Mouse (Mus musculus) heart, embryonic 13.5 days (tissue): ENCODE measurements around the gene Nup93. TPM values are rescaled to one million over a fixed set of nuclear protein-coding genes. Genes with fewer than 3 reads are reported as not detected.

Experiments
- ATAC-seq: fragments of 200-750 bp; cut with Nextera tagmentation; 2 replicates; pipeline ENCODE4 v1.8.0; 2017; ENCODE audit warnings: moderate TSS enrichment; ENCODE audit not compliant: insufficient number of reproducible peaks, low FRiP score, low TSS enrichment; ENCODE audit errors: extremely low read depth
- H3K27ac ChIP-seq: fragments of 300-500 bp; sonication (generic); replicated peaks from 2 replicates; pipeline ENCODE4 v1.5.1; 2015; ENCODE audit warnings: moderate library complexity, mild to moderate bottlenecking, inconsistent platforms
- H3K27me3 ChIP-seq: fragments of 300-500 bp; sonication (generic); replicated peaks from 2 replicates; pipeline ENCODE4 v1.6.1; 2015; ENCODE audit warnings: mild to moderate bottlenecking, inconsistent platforms
- H3K36me3 ChIP-seq: fragments of 300-500 bp; sonication (generic); 2 replicates; pipeline ENCODE4 v1.6.1; 2015; ENCODE audit warnings: mild to moderate bottlenecking, inconsistent platforms
- H3K4me1 ChIP-seq: fragments of 300-500 bp; sonication (generic); 2 replicates; pipeline ENCODE4 v1.6.1; 2015; ENCODE audit warnings: inconsistent platforms
- H3K4me2 ChIP-seq: fragments of 300-500 bp; sonication (generic); 2 replicates; pipeline ENCODE4 v1.6.1; 2015; ENCODE audit warnings: inconsistent platforms, mild to moderate bottlenecking, moderate library complexity
- H3K4me3 ChIP-seq: fragments of 300-500 bp; sonication (generic); 2 replicates; pipeline ENCODE4 v1.5.1; 2015; ENCODE audit warnings: moderate library complexity, mild to moderate bottlenecking, inconsistent platforms
- H3K9ac ChIP-seq: fragments of 300-500 bp; sonication (generic); 2 replicates; pipeline ENCODE4 v1.6.1; 2015; ENCODE audit warnings: inconsistent platforms, mild to moderate bottlenecking, moderate library complexity
- H3K9me3 ChIP-seq: fragments of 300-500 bp; sonication (generic); 2 replicates; pipeline ENCODE4 v1.6.1; 2016; ENCODE audit warnings: inconsistent platforms
- WGBS: fragments of 180-500 bp; shearing (Covaris S2); methylation state at CpG from one replicate; pipeline ENCODE4 v1.1.7; 2015; ENCODE audit warnings: mixed read lengths; 5-methylcytosine and 5-hydroxymethylcytosine counted together
- polyA plus RNA-seq: library from polyadenylated mRNA; unstranded; fragments of >200 nt; fragmentation: Nextera tagmentation; extraction: Ambion mirVana; gene quantifications from 2 replicates; pipeline ENCODE4 v1.2.1, GENCODE M21; 2015

Nup93 gene
- polyA plus RNA-seq, 1 experiment from 2014 or later, result 58.0 TPM

DNA sequence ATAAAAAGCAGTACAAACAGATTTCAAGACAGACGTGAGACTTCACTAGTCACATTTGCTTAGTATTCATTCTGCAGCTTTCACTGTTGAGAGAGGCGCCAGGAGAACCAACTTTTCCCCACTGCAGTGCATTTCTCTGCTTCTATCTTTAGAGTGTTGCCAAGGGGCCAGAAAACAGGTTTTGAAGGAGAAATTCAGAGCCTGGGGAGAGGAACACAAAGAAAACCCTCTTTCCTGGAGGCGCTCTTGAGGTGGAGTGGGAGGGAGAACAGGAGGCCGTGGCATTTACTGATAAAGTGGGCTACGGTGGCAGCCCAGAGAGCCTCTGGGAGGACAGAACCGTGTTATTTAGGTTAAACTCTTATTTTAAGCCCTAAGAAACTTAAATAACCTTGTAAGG, 81.3 kb downstream of the Nup93 start:
- Histone ChIP-seq H3K9ac (peak overlapping the region; percentile 42), H3K27ac (peak overlapping the region; percentile 76), H3K36me3 (peaks cover 18% of the 10 kb centered on the region; the same call in 1 of the 2 replicates), H3K27me3 (no peaks in the 10 kb centered on the region), H3K9me3 (no peaks in the 10 kb centered on the region), H3K4me2 (no peak overlapping the region), H3K4me1 (peaks cover 56% of the 10 kb centered on the region), H3K4me3 (no peak overlapping the region)
- 33% methylated on average over 6 of the region's 6 CpGs for WGBS
- ATAC-seq, result no peak

GRCm38 (mm10) chr8:94296312-94296991, 82.1 kb downstream of the Nup93 start:
- Histone ChIP-seq H3K36me3 (peaks cover 26% of the 10 kb centered on the region), H3K4me1 (peaks cover 56% of the 10 kb centered on the region), H3K4me3 (no peak overlapping the region), H3K27ac (peak overlapping the region; percentile 76), H3K9me3 (no peaks in the 10 kb centered on the region), H3K4me2 (peak overlapping the region; percentile 30), H3K27me3 (no peaks in the 10 kb centered on the region), H3K9ac (peak overlapping the region; percentile 3)
- ATAC-seq, result no peak; the same call in 1 of the 2 replicates
- 30% methylated on average over 9 of the region's 9 CpGs for WGBS

DNA sequence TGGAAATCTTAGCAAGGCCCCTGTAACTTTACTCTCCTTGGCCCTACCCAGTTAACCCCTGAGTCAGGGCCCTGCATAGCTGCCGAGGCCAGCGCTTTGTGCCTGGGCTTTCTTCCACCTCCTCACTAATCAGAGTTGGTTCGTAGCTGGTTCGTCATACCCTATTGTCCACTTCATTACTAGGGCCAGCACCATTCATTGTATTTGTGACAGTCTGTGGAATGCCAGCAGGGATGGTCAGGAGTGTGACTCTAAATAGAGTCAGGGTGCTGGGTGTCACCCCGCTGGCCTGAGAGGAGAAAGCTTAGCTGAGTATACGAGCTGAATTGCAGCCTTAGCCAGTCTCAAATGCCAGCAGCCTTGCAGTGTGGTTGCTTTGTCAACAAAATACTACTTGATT, 82.7 kb downstream of the Nup93 start:
- 50% methylated on average over 6 of the region's 6 CpGs for WGBS
- Histone ChIP-seq H3K4me2 (peak overlapping the region; percentile 30), H3K36me3 (peaks cover 32% of the 10 kb centered on the region), H3K4me3 (no peak overlapping the region), H3K9me3 (no peaks in the 10 kb centered on the region), H3K9ac (peak overlapping the region; percentile 40), H3K27me3 (no peaks in the 10 kb centered on the region), H3K27ac (peak overlapping the region; percentile 76), H3K4me1 (peaks cover 49% of the 10 kb centered on the region)
- ATAC-seq, result no peak

DNA sequence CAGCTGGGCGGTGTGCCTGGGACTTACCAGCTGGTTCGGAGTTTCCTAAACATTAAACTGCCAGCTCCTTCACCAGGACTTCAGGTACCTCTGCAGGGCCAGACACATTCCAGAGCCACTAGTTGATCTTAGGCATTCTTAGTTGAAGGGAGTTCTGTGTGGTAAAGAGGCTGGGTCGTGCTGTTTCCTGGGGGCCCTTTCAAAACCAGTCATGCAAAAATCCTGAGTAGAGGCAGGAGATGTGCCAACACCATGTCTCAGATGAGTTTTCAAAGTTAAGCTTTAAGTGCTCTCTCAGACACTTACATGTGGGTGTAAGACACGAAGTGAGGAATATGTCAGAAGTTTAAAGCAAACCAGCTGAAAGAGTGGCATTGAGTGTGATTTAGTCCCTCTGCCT, 86.4 kb downstream of the Nup93 start:
- Histone ChIP-seq H3K27me3 (no peaks in the 10 kb centered on the region), H3K4me2 (no peak overlapping the region), H3K4me3 (no peak overlapping the region), H3K9ac (no peak overlapping the region), H3K9me3 (no peaks in the 10 kb centered on the region), H3K36me3 (peaks cover 57% of the 10 kb centered on the region), H3K27ac (no peak overlapping the region), H3K4me1 (peaks cover 30% of the 10 kb centered on the region)
- ATAC-seq, result no peak
- WGBS, result 68% methylated on average over 4 of the region's 4 CpGs

GRCm38 (mm10) chr8:94304412-94304811, 90.0 kb downstream of the Nup93 start:
- H3K9me3 ChIP-seq, result no peaks in the 10 kb centered on the region
- H3K27me3 ChIP-seq, result no peaks in the 10 kb centered on the region
- H3K4me2 ChIP-seq, result no peak overlapping the region
- H3K27ac ChIP-seq, result no peak overlapping the region
- no peak overlapping the region for H3K4me3 ChIP-seq
- 90% methylated on average over 2 of the region's 2 CpGs for WGBS
- H3K4me1 ChIP-seq, result peaks cover 19% of the 10 kb centered on the region
- peaks cover 84% of the 10 kb centered on the region for H3K36me3 ChIP-seq
- H3K9ac ChIP-seq, result no peak overlapping the region
- no peak for ATAC-seq

- Histone ChIP-seq H3K9me3 (no peaks in the 10 kb centered on the region), H3K27me3 (no peaks in the 10 kb centered on the region), H3K27ac (peak overlapping the region; percentile 57), H3K4me3 (no peak overlapping the region), H3K36me3 (peaks cover 91% of the 10 kb centered on the region), H3K9ac (0 out of 2 replicates have a peak overlapping the region, but pooled peaks have one; percentile 20), H3K4me2 (0 out of 2 replicates have a peak overlapping the region, but pooled peaks have one; percentile 3), H3K4me1 (peaks cover 13% of the 10 kb centered on the region)
- no peak for ATAC-seq
- WGBS, result 34% methylated on average over 7 of the region's 7 CpGs
Observed at GRCm38 (mm10) chr8:94306989-94307513, 92.7 kb downstream of the Nup93 start.

GRCm38 (mm10) chr8:94307652-94308051, 93.3 kb downstream of the Nup93 start:
- Histone ChIP-seq H3K4me3 (no peak overlapping the region), H3K36me3 (peaks cover 91% of the 10 kb centered on the region), H3K4me2 (no peak overlapping the region), H3K4me1 (peaks cover 13% of the 10 kb centered on the region), H3K9me3 (no peaks in the 10 kb centered on the region), H3K27me3 (no peaks in the 10 kb centered on the region), H3K27ac (peak overlapping the region; percentile 57; the same call in 1 of the 2 replicates), H3K9ac (no peak overlapping the region)
- no peak for ATAC-seq
- 57% methylated on average over 9 of the region's 9 CpGs for whole genome bisulfite sequencing

GRCm38 (mm10) chr8:94314069-94314468, 99.7 kb downstream of the Nup93 start:
- no peak overlapping the region for H3K27ac ChIP-seq
- 79% methylated on average over 2 of the region's 2 CpGs for WGBS
- no peak overlapping the region for H3K4me2 ChIP-seq
- peaks cover 71% of the 10 kb centered on the region for H3K36me3 ChIP-seq
- H3K4me3 ChIP-seq, result no peak overlapping the region
- no peaks in the 10 kb centered on the region for H3K9me3 ChIP-seq
- H3K4me1 ChIP-seq, result peaks cover 9% of the 10 kb centered on the region; the same call in 1 of the 2 replicates
- H3K9ac ChIP-seq, result no peak overlapping the region
- ATAC-seq, result no peak
- H3K27me3 ChIP-seq, result no peaks in the 10 kb centered on the region

DNA sequence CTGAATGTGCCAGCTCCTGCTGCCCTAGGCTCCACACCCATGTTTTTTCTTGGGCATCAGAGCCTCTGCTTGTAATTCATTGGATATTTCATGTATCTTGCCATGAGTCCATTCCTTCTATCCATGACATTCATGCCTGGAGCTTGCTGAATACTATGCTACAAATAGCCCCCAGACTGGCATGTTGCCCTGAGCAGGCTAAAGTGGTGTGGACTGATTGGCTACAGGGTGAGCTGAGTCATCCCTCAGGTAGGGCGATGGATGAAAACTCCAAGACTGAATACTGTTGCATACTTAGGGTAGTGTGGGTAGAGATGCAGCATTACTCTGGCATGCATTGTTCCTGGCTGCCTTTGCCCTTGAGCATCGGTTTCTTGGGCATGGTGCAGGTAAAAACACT, 102.9 kb downstream of the Nup93 start:
- Histone ChIP-seq H3K4me2 (no peak overlapping the region), H3K27me3 (no peaks in the 10 kb centered on the region), H3K4me3 (no peak overlapping the region), H3K9me3 (no peaks in the 10 kb centered on the region), H3K9ac (no peak overlapping the region), H3K36me3 (peaks cover 42% of the 10 kb centered on the region), H3K27ac (no peak overlapping the region), H3K4me1 (peaks cover 9% of the 10 kb centered on the region; the same call in 1 of the 2 replicates)
- no peak for ATAC-seq
- 76% methylated on average over 2 of the region's 2 CpGs for WGBS

DNA sequence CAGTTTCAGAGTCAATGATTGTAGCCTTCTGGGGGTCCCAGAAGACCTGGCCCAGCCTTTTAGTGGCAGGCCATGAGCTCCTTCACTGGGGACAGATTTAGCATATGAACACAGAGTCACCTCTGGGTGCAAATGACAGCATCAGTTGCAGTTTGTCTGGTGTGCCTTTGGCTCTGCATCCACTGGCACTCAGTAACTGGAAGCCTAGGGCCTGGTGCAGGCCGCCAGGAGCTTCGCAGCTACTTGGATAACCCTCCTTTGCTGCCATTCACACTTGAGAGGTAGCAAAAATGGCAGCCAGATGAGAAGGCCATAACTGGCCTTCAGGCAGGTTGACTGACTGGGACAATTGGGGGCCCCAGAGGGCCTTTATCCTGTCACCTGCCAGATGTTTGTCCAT, 103.3 kb downstream of the Nup93 start:
- 94% methylated on average over 2 of the region's 2 CpGs for WGBS
- no peak for ATAC-seq

DNA sequence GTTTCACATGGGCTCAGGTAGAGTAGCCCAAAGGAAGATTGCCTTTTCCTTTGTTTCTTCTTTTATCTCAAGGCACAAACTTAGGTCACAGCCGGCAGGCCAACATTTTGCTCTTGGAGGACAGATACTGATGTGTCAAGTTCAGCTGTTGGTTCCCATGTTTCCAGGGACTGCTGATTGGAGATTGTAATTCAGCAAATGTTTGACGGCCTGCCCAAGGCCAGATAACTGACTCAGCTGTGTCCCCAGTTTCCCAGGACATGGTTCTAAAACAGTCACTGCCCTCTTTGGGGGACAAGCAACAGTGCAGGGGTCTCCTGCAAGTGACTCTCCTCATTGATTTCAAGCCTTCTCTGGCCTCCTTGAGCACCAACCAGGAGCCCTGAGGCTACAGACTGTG, 105.7 kb downstream of the Nup93 start:
- Histone ChIP-seq H3K9ac (no peak overlapping the region), H3K27ac (no peak overlapping the region)

More for the DNA sequence above, 103.3 kb downstream of the Nup93 start:
- Histone ChIP-seq H3K4me3 (no peak overlapping the region), H3K4me1 (peaks cover 9% of the 10 kb centered on the region; the same call in 1 of the 2 replicates), H3K36me3 (peaks cover 38% of the 10 kb centered on the region), H3K9ac (no peak overlapping the region), H3K9me3 (no peaks in the 10 kb centered on the region), H3K27me3 (no peaks in the 10 kb centered on the region), H3K4me2 (no peak overlapping the region), H3K27ac (no peak overlapping the region)

DNA sequence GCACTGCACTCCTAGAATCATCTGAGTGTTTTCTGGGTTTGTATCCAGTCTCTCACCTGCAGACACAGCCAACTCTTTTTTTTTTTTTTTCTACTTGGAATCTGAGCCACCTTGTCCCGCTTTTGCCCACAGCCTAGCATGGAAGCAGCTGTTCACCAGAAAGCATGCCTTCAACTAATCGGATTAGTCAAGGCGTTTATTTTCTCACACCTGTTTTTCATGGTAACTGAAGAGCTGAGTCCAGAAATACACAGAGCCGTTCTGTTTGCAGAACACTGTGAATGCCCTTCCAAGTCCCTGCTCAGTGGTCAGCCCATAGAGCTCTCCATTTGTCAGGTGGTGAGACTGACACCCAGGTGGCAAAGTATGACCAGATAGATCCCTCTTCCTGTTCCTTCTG, 107.7 kb downstream of the Nup93 start:
- H3K9ac ChIP-seq, result no peak overlapping the region
- H3K27ac ChIP-seq, result no peak overlapping the region
- H3K4me1 ChIP-seq, result peaks cover 15% of the 10 kb centered on the region
- H3K4me3 ChIP-seq, result no peak overlapping the region
- no peaks in the 10 kb centered on the region for H3K9me3 ChIP-seq
- H3K27me3 ChIP-seq, result no peaks in the 10 kb centered on the region
- WGBS, result 80% methylated on average over 4 of the region's 4 CpGs
- no peak for ATAC-seq
- peaks cover 10% of the 10 kb centered on the region for H3K36me3 ChIP-seq
- H3K4me2 ChIP-seq, result no peak overlapping the region

More for the DNA sequence above, 105.7 kb downstream of the Nup93 start:
- Histone ChIP-seq H3K27me3 (no peaks in the 10 kb centered on the region), H3K9me3 (no peaks in the 10 kb centered on the region), H3K36me3 (peaks cover 20% of the 10 kb centered on the region), H3K4me3 (no peak overlapping the region), H3K4me1 (peaks cover 9% of the 10 kb centered on the region; the same call in 1 of the 2 replicates), H3K4me2 (no peak overlapping the region)
- ATAC-seq, result no peak
- WGBS, result 57% methylated on average over 2 of the region's 2 CpGs
